Mouse (Mus musculus): ENCODE measurements around the gene Rela.

DNA sequence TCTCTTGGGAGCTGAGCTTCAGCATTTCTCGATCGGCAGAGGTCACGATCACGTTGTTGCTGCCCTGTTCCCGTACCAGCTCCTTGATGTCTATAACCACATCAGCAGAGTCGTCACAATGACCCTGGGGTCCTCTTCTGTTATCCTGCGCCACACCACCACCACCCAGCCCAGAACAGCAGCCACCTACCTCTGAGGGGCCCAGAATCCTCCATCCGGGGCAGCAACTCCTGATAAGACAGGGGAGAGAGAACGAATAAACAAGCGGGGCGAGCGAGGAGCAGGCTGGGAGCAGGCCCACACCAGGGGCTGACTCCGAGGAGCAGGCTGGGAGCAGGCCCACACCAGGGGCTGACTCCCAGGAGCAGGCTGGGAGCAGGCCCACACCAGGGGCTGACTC is 49.2 kb downstream of the Rela start:
- TF ChIP-seq CTCF (IDR thresholded peaks at IDR 0.05; ENCODE audit: borderline replicate concordance, insufficient read depth, low read length) (no peak), POLR2A (IDR thresholded peaks at IDR 0.05; ENCODE audit: low read depth, low read length) (no peak)

Measured in embryonic fibroblast, embryonic 13.5 days (primary cell).